Mouse (Mus musculus) megakaryocyte, embryonic 14.5 days (primary cell): ENCODE measurements around the gene Gm8237.
"Not testable (repeated sequence)": the region's sequence is repeated elsewhere in the genome, so short reads cannot be mapped to it uniquely, and the experiment has no call there.

Experiments used
- FLI1 ChIP-seq: IDR thresholded peaks from 2 replicates; pipeline ENCODE4 v1.6.1; 2012; ENCODE audit warnings: low read length, inconsistent platforms, mixed read lengths
- GATA1 ChIP-seq: IDR thresholded peaks from 3 replicates; pipeline ENCODE4 v1.6.1; 2012; ENCODE audit warnings: mixed read lengths, low read length, inconsistent platforms, borderline replicate concordance

DNA sequence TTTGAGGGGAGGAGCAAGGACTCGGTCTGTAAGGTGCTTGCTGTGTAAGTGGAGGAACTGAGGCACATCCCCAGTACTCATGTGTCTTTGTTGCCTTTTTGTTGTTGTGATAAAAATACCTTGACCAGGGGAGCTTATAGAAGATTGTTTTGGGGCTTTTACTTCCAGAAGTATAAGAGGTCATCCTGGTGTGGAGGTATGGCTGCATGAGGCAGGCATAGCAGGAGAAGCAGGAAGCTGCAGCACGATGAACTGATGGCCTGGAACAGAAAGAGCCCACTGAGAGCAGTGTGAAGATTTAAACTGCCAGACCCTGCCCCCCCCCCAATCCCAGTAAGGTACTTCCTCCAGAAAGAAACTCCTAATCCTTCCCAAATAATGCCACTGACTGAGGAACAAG, 33.5 kb upstream of the Gm8237 start:
- not testable (repeated sequence) for TF ChIP-seq GATA1, FLI1
